Mouse (Mus musculus) kidney, adult 18-20 months (tissue): ENCODE measurements around the gene Rab33b.
"Not testable (repeated sequence)": the region's sequence is repeated elsewhere in the genome, so short reads cannot be mapped to it uniquely, and the experiment has no call there.

Source experiments
- DNase-seq: peaks from one replicate; pipeline ENCODE4 v3.0.0; 2021

The Rab33b gene

GRCm38 (mm10) chr3:51483741-51484359 is at the start of gene Rab33b:
Gene Rab33b (plus strand): TSS chr3:51483920.
- DNase-seq, result peak; percentile 97

GRCm38 (mm10) chr3:51434364-51434763 is 49.4 kb upstream of the Rab33b start:
- not testable (repeated sequence) for DNase-seq

GRCm38 (mm10) chr3:51434871-51435595 is 48.7 kb upstream of the Rab33b start:
- DNase-seq, result no peak

- no peak for DNase-seq
Observed at GRCm38 (mm10) chr3:51468530-51468929, 15.2 kb upstream of the Rab33b start.

GRCm38 (mm10) chr3:51475706-51476105 is 8.0 kb upstream of the Rab33b start:
- no peak for DNase-seq

- no peak for DNase-seq
Observed at GRCm38 (mm10) chr3:51479893-51480292, 3.8 kb upstream of the Rab33b start.

GRCm38 (mm10) chr3:51481059-51481458 is 2.7 kb upstream of the Rab33b start:
- peak; percentile 37 for DNase-seq

GRCm38 (mm10) chr3:51481881-51482280 is 1.8 kb upstream of the Rab33b start:
- DNase-seq, result no peak

GRCm38 (mm10) chr3:51482781-51483180 is 939 bp upstream of the Rab33b start:
- DNase-seq, result no peak

- no peak for DNase-seq
Observed at GRCm38 (mm10) chr3:51484370-51484769, 650 bp downstream of the Rab33b start.

- no peak for DNase-seq
Observed at GRCm38 (mm10) chr3:51485347-51485746, 1.6 kb downstream of the Rab33b start.

GRCm38 (mm10) chr3:51486491-51487195 is 2.9 kb downstream of the Rab33b start:
- DNase-seq, result no peak

GRCm38 (mm10) chr3:51490088-51490753 is 6.5 kb downstream of the Rab33b start:
- DNase-seq, result no peak

- no peak for DNase-seq
Observed at GRCm38 (mm10) chr3:51493272-51493838, 9.6 kb downstream of the Rab33b start.

GRCm38 (mm10) chr3:51494466-51494865 is 10.7 kb downstream of the Rab33b start:
- DNase-seq, result no peak

GRCm38 (mm10) chr3:51495646-51496045 is 11.9 kb downstream of the Rab33b start:
- no peak for DNase-seq

GRCm38 (mm10) chr3:51497978-51498377 is 14.3 kb downstream of the Rab33b start:
- DNase-seq, result no peak

GRCm38 (mm10) chr3:51498659-51499058 is 14.9 kb downstream of the Rab33b start:
- DNase-seq, result no peak

GRCm38 (mm10) chr3:51499876-51500275 is 16.2 kb downstream of the Rab33b start:
- DNase-seq, result no peak

GRCm38 (mm10) chr3:51504385-51504952 is 20.7 kb downstream of the Rab33b start:
- DNase-seq, result no peak

- DNase-seq, result no peak
Observed at GRCm38 (mm10) chr3:51505465-51505864, 21.7 kb downstream of the Rab33b start.

GRCm38 (mm10) chr3:51510903-51511302 is 27.2 kb downstream of the Rab33b start:
- peak; percentile 81 for DNase-seq

- DNase-seq, result no peak
Observed at GRCm38 (mm10) chr3:51511983-51512382, 28.3 kb downstream of the Rab33b start.
